Mouse (Mus musculus): ENCODE measurements around the gene Copa.

DNA sequence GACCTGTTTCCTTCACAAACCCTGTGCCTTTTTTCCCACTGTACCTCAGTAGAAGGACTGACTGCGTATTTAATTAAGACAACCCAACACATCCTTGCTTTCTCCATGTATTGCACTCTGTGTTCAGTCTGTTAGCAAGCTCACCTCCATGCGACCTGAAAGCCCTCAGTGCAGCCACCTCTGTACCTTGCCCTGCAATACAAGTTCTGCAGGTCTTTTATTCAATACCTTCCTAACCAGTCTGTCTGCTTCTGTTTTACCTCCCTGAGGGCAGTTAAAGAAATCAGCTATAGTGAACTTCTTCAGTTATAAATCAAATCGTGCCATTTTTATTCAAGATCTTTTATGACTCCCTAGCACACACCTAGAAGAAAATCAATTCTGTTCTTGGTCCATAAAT, 59.2 kb downstream of the Copa start:
- TF ChIP-seq CTCF (IDR thresholded peaks at IDR 0.05; ENCODE audit: extremely low read depth, insufficient read length, insufficient replicate concordance, low read depth, low read length) (no peak), POLR2A (IDR thresholded peaks at IDR 0.05; ENCODE audit: low read depth, low read length) (no peak)
